Mouse (Mus musculus): ENCODE data around the gene Apc2. TPM values are rescaled to one million over a fixed set of nuclear protein-coding genes. Genes with fewer than 3 reads are reported as not detected.

Gene Apc2
- polyA plus RNA-seq, 2 experiments: 0.04 TPM; not detected in 1

- Histone ChIP-seq H3K4me1 (replicated peaks; ENCODE audit: control insufficient read depth in 2 of 2, insufficient read depth in 2 of 2, low read length in 1 of 2) (peaks cover 39 to 42% of the 10 kb centered on the region in 2 experiments), H3K4me3 (ENCODE audit: insufficient read depth in 1 of 2, low read depth in 2 of 2, low read length in 2 of 2) (no peak overlapping the region)
- 35% methylated on average over 21 of the region's 21 CpGs for WGBS (ENCODE audit: insufficient replicate concordance)
Observed at GRCm38 (mm10) chr10:80341026-80341425, 45.2 kb downstream of the Apc2 start.

DNA sequence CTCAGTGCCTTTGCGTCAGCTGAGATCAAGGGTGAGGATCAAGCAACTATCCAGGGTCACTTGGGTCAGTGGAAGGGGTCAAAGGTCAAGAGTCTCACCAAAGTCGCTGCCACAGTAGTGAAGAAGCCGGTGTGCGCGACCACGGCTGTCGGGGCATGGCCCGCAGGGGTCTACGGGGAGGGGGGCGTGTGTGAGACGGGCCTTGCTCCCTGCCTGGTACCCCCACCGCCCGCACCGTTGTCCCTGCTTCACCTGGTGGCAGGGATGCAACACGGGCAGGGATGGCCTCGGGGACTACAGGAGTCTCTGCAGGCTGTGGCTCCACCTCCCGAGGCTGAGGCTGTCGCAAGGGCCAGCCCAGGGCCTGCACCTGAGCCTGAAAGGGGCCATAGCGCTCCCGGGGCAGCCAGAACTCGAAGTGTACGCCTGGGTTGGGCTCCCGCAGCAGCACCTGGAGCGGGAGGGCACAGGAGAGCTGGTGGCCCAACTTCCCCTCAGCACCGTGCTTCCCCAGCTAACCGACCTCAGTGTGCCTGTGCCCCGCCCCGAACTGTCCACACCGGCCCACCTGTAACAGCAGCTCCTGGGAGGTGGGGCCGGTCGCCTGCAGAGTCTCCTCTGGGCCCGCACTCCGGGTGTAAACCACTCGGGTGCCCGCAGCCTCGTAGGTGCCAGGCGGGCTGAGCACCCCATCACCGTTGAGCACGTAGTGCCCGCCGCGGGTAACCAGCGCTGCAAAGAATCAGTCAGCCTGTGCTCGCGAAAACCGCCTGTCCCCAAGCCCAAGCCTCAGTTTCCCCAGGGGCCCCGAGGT, 45.9 kb downstream of the Apc2 start:
- H3K36me3 ChIP-seq (replicated peaks; ENCODE audit: control insufficient read depth, insufficient read depth, low read depth): no peaks in the 10 kb centered on the region
- H3K9ac ChIP-seq (replicated peaks): no peak overlapping the region
- H3K4me2 ChIP-seq (ENCODE audit: low read depth): peak overlapping the region; percentile 90
- no peaks in the 10 kb centered on the region for H3K9me3 ChIP-seq (ENCODE audit: control insufficient read depth, low read length)
- WGBS (ENCODE audit: insufficient replicate concordance): 6% methylated on average over 47 of the region's 47 CpGs
- no peak for DNase-seq (ENCODE audit: low read depth in 3 of 3, low spot score in 3 of 3)
- H3K4me1 ChIP-seq (replicated peaks; ENCODE audit: control insufficient read depth in 2 of 2, insufficient read depth in 2 of 2, low read length in 1 of 2): peaks cover 39 to 42% of the 10 kb centered on the region in 2 experiments
- peak overlapping the region in 1 of 2 experiments; percentile 49; a peak in 2 of 4 replicates for H3K4me3 ChIP-seq (ENCODE audit: insufficient read depth in 1 of 2, low read depth in 2 of 2, low read length in 2 of 2)
- ATAC-seq (ENCODE audit: insufficient read depth): no peak
- no peak for TF ChIP-seq CTCF (IDR thresholded peaks at IDR 0.05; ENCODE audit: low read depth)
- TF ChIP-seq EP300 (IDR thresholded peaks at IDR 0.05; ENCODE audit: low read depth): no peak
- no peak overlapping the region for H3K27ac ChIP-seq
- H3K27me3 ChIP-seq (ENCODE audit: control insufficient read depth, insufficient read depth, low read length): peaks cover 26% of the 10 kb centered on the region

More at GRCm38 (mm10) chr10:80341026-80341425, 45.2 kb downstream of the Apc2 start:
- no peaks in the 10 kb centered on the region for H3K9me3 ChIP-seq (ENCODE audit: control insufficient read depth, low read length)
- ATAC-seq (ENCODE audit: insufficient read depth) (no peak), DNase-seq (ENCODE audit: low read depth in 3 of 3, low spot score in 3 of 3) (no peak)
- no peak for TF ChIP-seq CTCF (IDR thresholded peaks at IDR 0.05; ENCODE audit: low read depth)
- TF ChIP-seq EP300 (IDR thresholded peaks at IDR 0.05; ENCODE audit: low read depth): no peak
- peaks cover 5% of the 10 kb centered on the region for H3K36me3 ChIP-seq (replicated peaks; ENCODE audit: control insufficient read depth, insufficient read depth, low read depth)
- no peak overlapping the region; the same call in none of the 2 replicates for H3K4me2 ChIP-seq (ENCODE audit: low read depth)
- H3K9ac ChIP-seq (replicated peaks): no peak overlapping the region
- no peak overlapping the region for H3K27ac ChIP-seq
- H3K27me3 ChIP-seq (ENCODE audit: control insufficient read depth, insufficient read depth, low read length): peaks cover 26% of the 10 kb centered on the region

DNA sequence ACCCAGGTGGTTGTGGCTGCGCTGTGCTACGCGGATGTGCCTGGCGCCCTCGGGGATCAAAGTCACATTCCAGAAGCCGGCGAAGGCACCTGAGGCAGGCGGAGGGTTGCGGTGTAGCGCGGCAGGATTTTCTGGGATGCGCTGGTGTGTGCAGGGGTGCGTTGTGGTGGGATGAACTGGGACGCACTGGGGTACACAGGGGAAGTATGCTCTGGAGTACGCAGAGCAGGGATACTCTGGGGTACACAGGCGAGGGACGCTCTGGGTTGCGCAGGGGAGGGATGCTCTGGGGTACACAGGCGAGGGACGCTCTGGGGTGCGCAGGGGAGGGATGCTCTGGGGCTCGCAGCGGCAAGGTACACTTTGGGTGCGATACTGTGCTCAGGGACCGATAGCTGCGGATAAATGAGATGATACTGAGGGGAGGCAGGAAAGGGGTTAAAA, 46.5 kb downstream of the Apc2 start:
- Histone ChIP-seq H3K4me1 (replicated peaks; ENCODE audit: control insufficient read depth in 2 of 2, insufficient read depth in 2 of 2, low read length in 1 of 2) (peaks cover 39 to 42% of the 10 kb centered on the region in 2 experiments), H3K9ac (replicated peaks) (peak overlapping the region; percentile 33), H3K4me3 (ENCODE audit: insufficient read depth in 1 of 2, low read depth in 2 of 2, low read length in 2 of 2) (peak overlapping the region; percentile 30 to 49; a peak in 3 of 4 replicates), H3K9me3 (ENCODE audit: control insufficient read depth, low read length) (no peaks in the 10 kb centered on the region), H3K27me3 (ENCODE audit: control insufficient read depth, insufficient read depth, low read length) (peaks cover 29% of the 10 kb centered on the region), H3K4me2 (ENCODE audit: low read depth) (peak overlapping the region; percentile 90), H3K27ac (no peak overlapping the region), H3K36me3 (replicated peaks; ENCODE audit: control insufficient read depth, insufficient read depth, low read depth) (no peaks in the 10 kb centered on the region)
- TF ChIP-seq EP300 (IDR thresholded peaks at IDR 0.05; ENCODE audit: low read depth) (no peak), CTCF (IDR thresholded peaks at IDR 0.05; ENCODE audit: low read depth) (0 out of 2 replicates have a peak, but pooled peaks have one; percentile 13)
- 5% methylated on average over 26 of the region's 26 CpGs for WGBS (ENCODE audit: insufficient replicate concordance)
- DNase-seq (ENCODE audit: low read depth in 3 of 3, low spot score in 3 of 3) (no peak), ATAC-seq (ENCODE audit: insufficient read depth) (no peak)

DNA sequence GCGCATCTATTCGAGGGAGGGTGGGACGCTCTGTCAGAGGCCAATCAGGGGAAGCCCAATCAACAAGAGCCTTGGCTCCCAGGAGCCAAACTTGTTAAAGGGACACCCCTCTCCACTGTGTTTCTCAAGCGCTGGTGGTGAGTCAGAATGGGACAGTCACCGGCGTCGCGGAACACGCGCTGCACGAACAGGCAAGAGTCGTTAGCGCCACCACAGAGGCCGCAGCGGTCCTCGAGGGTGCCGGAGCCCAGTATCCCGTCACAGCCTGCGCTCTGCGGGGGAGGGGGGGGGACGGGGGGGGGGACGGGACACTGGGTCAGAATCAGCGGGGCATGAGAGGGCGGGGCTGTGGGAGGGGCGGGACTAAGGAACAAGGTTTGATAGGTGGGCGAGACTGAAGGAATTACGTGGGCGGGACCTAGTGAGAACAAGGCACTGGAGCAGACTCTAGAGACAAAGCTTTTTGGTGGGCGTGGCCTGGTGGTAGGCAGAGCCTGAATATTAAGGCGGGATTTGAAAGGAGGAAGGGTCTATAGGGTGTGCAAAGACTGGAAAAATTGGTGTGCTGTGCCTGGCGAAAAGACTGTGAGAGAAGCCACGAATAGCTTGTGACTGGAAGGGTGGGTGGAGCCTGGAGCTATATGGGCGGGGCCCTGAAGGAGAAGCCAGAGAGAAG, 47.1 kb downstream of the Apc2 start:
- no peaks in the 10 kb centered on the region for H3K36me3 ChIP-seq (replicated peaks; ENCODE audit: control insufficient read depth, insufficient read depth, low read depth)
- under 1% methylated on average over 33 of the region's 33 CpGs for WGBS (ENCODE audit: insufficient replicate concordance)

More for the DNA sequence above, 47.1 kb downstream of the Apc2 start:
- ATAC-seq (ENCODE audit: insufficient read depth) (peak; percentile 12; the same call in 1 of the 2 replicates), DNase-seq (ENCODE audit: low read depth in 3 of 3, low spot score in 3 of 3) (peak; percentile 59 to 73 (median 64))
- peaks cover 39 to 44% of the 10 kb centered on the region in 2 experiments for H3K4me1 ChIP-seq (replicated peaks; ENCODE audit: control insufficient read depth in 2 of 2, insufficient read depth in 2 of 2, low read length in 1 of 2)
- peak overlapping the region; percentile 42 to 49 for H3K4me3 ChIP-seq (ENCODE audit: insufficient read depth in 1 of 2, low read depth in 2 of 2, low read length in 2 of 2)
- H3K4me2 ChIP-seq (ENCODE audit: low read depth): peak overlapping the region; percentile 90
- no peaks in the 10 kb centered on the region for H3K9me3 ChIP-seq (ENCODE audit: control insufficient read depth, low read length)
- TF ChIP-seq EP300 (IDR thresholded peaks at IDR 0.05; ENCODE audit: low read depth) (no peak), CTCF (IDR thresholded peaks at IDR 0.05; ENCODE audit: low read depth) (no peak)
- H3K27ac ChIP-seq: peak overlapping the region; percentile 99
- H3K27me3 ChIP-seq (ENCODE audit: control insufficient read depth, insufficient read depth, low read length): peaks cover 34% of the 10 kb centered on the region
- peak overlapping the region; percentile 54 for H3K9ac ChIP-seq (replicated peaks)
